Mouse (Mus musculus) CH12.LX (cell line): ENCODE data around the gene Capn2.

Experiments
- CHD2 ChIP-seq: IDR thresholded peaks from 2 replicates; pipeline ENCODE4 v1.6.1; 2011; ENCODE audit warnings: low read length, improper control_type of control experiment
- CTCF ChIP-seq, 2 experiments: IDR thresholded peaks in 1 of 2; conservative IDR thresholded peaks in 1 of 2; 2 replicates each; pipeline ENCODE4 v1.5.1; 2011 to 2012; ENCODE audit warnings: low read depth in 2 of 2, low read length in 2 of 2, improper control_type of control experiment in 1 of 2, inconsistent platforms in 1 of 2, mild to moderate bottlenecking in 1 of 2, moderate library complexity in 1 of 2
- ELF1 ChIP-seq: IDR thresholded peaks from 2 replicates; pipeline ENCODE4 v1.6.1; 2014; ENCODE audit warnings: low read depth, mild to moderate bottlenecking, inconsistent platforms, low read length, improper control_type of control experiment
- EP300 ChIP-seq: IDR thresholded peaks from 2 replicates; pipeline ENCODE4 v1.6.1; 2011; ENCODE audit warnings: low read length, improper control_type of control experiment
- KAT2A ChIP-seq: IDR thresholded peaks from 2 replicates; pipeline ENCODE4 v1.6.1; 2012; ENCODE audit warnings: low read length, improper control_type of control experiment, inconsistent platforms; ENCODE audit not compliant: insufficient replicate concordance
- NELFE ChIP-seq: IDR thresholded peaks from 2 replicates; pipeline ENCODE4 v1.6.1; 2011; ENCODE audit warnings: low read depth, low read length, improper control_type of control experiment
- POLR2A ChIP-seq: IDR thresholded peaks from 2 replicates; pipeline ENCODE4 v1.6.1; 2011; ENCODE audit warnings: low read depth, mild to moderate bottlenecking, improper control_type of control experiment, low read length
- SMC3 ChIP-seq: IDR thresholded peaks from 2 replicates; pipeline ENCODE4 v1.6.1; 2011; ENCODE audit warnings: low read depth, low read length, improper control_type of control experiment
- TCF12 ChIP-seq: IDR thresholded peaks from 2 replicates; pipeline ENCODE4 v1.6.1; 2014; ENCODE audit warnings: low read depth, mild to moderate bottlenecking, inconsistent platforms, low read length, improper control_type of control experiment
- USF1 ChIP-seq: IDR thresholded peaks from 2 replicates; pipeline ENCODE4 v1.6.1; 2014; ENCODE audit warnings: low read depth, mild to moderate bottlenecking, inconsistent platforms, low read length, improper control_type of control experiment
- USF2 ChIP-seq: conservative IDR thresholded peaks from 2 replicates; pipeline ENCODE4 v1.6.1; 2011; ENCODE audit warnings: low read depth, low read length, improper control_type of control experiment
- ZMIZ1 ChIP-seq: IDR thresholded peaks from 2 replicates; pipeline ENCODE4 v1.6.1; 2012; ENCODE audit warnings: low read depth, mild to moderate bottlenecking, inconsistent platforms, low read length, improper control_type of control experiment

GRCm38 (mm10) chr1:182459436-182459835 lies 58.0 kb downstream of the Capn2 start:
- TF ChIP-seq CTCF (conservative IDR thresholded peaks at IDR 0.05 in 1 of 2, IDR thresholded peaks at IDR 0.05 in 1 of 2; ENCODE audit: low read depth in 2 of 2, low read length in 2 of 2) (no peak), KAT2A (no peak), EP300 (no peak), USF2 (no peak), POLR2A (no peak), ELF1 (no peak), SMC3 (no peak), CHD2 (no peak), ZMIZ1 (no peak), TCF12 (no peak), USF1 (no peak), NELFE (no peak)
